Mouse (Mus musculus): ENCODE measurements around the gene St3gal4.

Gene St3gal4

GRCm38 (mm10) chr9:35128564-35128963, 9.5 kb upstream of the St3gal4 start:
- DNase-seq (ENCODE audit: low read depth): no peak

DNA sequence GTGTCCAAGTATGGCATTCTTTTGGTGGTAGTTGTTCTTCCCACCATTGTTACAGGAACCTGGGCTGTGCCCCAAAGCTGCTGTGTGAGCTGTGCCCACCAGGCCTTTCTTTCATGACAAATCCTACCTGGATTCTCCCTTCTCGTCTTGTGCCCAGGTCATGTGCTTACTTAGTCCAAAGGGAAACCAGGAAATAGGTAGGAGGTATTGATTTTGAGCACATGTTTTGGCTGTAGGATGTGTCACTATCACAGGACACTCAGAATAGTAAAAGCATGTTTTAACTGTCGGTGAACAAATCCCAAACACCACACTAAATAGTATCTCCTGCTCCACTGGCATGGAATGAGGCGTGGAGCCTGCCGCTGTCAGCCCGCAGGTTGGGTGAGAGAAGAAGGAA, 8.5 kb upstream of the St3gal4 start:
- no peak for DNase-seq (ENCODE audit: low read depth)

DNA sequence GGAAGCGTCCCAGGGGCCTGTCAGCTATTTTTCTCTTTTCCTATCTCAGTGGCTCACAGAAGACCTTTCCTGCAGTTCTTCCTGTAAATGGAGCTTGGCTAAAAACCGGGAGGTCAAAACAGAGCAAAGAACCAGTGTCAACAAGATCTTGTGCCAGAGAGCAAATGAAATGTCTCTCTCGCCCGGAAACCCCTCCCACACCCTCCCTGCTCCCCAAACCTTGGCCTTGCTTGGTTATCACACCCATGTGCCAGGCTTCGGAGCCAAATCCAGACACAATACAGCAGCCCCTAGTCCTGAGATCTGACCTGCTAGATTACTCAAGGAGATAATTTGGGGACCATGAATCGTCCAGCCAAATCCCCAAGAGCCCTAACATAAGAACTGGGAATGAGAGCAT, 8.1 kb upstream of the St3gal4 start:
- no peak for DNase-seq (ENCODE audit: low read depth)

GRCm38 (mm10) chr9:35124678-35124955, 5.5 kb upstream of the St3gal4 start:
- no peak for DNase-seq (ENCODE audit: low read depth)

GRCm38 (mm10) chr9:35123804-35124677, 5.0 kb upstream of the St3gal4 start:
- peak; percentile 94 for DNase-seq (ENCODE audit: low read depth)

GRCm38 (mm10) chr9:35123456-35123803, 4.4 kb upstream of the St3gal4 start:
- DNase-seq (ENCODE audit: low read depth): no peak

GRCm38 (mm10) chr9:35122551-35123266, 3.6 kb upstream of the St3gal4 start:
- peak; percentile 73 for DNase-seq (ENCODE audit: low read depth)

- DNase-seq (ENCODE audit: low read depth): peak; percentile 33
These were observed 505 bp downstream of the St3gal4 start for GRCm38 (mm10) chr9:35118563-35118962.

DNA sequence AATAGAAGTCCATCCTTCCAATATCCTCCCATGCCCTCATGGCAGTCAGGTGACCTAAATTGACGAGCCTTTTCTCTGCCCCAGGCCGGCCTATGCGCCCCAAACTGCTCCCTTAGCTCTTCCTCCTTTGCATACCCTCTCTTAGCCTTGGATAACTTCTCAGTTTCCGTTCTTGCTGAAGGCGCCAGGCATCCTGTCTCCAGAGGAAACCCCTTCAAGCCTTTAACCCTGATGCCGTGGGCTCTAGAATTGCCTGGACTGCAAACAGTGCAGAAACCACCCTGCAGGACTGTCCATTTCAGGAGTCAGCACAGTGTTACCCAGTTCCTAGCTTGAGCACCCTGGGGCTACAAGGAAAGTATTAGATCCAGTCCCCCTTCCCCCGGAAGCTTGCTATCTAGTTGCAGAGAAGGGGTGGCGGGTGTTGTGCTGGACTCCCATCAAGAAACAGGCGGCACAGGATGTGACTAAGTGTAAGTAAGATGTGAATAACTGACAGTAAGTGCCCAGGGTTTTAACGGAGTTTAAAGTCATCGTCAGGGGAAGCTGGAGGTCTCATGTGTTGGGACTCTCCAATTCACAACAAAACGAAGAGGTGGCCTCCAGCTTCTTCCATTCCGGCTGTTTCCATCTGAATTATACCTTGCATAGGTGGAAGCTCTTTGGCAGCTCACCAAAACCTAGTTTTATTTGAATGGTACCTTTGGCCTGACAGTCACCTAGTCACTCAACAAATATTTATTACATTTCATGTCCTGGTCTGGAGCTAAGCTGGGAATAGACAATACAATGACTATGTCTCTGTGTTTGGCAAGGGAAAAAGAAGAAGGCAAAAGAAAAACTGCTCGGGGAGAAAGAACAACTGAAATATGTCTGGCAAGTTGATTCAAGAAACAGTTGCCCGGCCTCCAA, 1.4 kb downstream of the St3gal4 start:
- peak; percentile 97 for DNase-seq (ENCODE audit: low read depth)

GRCm38 (mm10) chr9:35116391-35117381, 2.4 kb downstream of the St3gal4 start:
- DNase-seq (ENCODE audit: low read depth): peak; percentile 93

DNA sequence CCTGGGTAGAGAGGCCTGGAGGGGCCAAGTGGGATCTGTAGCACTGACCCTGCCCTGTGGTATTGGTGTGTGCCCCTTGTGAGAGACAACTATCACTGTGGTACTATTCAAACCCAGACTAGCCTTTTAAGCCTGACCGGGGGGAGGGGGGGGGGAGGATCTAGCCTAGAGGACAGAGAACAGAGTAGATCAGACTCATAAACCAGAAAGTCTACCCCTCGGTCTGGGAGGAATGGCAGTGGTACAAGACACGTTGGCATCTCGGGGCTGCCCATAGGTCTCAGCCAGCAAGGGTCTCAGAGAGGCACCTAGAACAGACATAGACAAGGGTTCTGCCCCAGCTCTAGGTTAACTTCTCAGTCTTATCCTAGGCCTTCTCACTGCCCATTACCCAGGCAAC, 3.3 kb downstream of the St3gal4 start:
- peak; percentile 33 for DNase-seq (ENCODE audit: low read depth)

DNA sequence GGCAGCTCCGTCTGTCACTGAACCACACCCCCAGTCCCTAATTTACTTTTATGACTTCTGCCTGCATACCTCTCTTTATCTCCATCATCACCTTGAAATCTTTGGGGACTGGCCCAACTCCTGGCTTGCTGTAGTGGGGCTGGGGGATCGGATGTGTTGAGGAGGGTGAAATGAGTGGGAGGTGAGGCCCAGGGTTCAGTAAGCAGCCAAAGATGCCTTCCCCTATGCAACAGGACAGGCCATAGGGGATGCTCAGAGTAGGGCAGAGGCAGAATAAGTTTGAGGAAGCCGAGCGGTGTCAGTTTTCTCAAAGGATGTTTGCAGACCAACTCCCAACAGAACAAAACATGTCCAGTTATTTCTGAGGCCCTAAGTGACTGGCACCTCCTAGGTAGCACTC, 3.8 kb downstream of the St3gal4 start:
- peak; percentile 30 for DNase-seq (ENCODE audit: low read depth)

GRCm38 (mm10) chr9:35114234-35114633, 4.8 kb downstream of the St3gal4 start:
- no peak for DNase-seq (ENCODE audit: low read depth)

DNA sequence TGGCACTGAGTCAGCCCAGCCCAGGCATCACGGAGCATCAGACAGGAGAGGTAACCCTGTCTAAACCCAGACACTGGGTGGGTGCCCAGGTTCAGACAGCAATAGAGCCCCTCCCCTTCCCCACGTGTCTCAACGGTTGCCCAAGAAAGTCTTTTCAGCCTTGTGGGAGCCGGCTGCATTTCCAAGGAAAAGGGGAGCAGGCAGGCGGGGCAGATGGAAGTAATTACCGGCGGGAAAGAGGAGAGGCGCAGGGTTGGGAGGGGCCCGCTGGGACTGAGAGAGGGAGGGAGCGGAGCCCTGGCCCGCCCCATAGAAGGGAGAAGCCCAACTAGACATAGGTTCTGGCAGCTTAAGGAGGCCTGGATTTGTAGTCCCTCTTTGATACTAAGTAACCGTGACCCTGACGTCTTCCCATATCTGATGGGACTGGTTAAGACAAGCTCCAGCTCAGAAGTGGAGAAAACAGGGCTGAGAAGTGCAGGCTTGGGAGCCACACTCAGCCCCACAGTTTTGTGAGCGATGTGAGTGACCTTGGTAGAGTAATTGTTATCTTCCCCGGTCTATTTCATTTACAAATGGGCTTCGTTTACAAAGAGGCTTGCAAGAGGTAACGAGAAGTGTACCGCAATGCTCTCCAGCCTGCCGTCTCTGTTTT, 7.0 kb downstream of the St3gal4 start:
- DNase-seq (ENCODE audit: low read depth): no peak

DNA sequence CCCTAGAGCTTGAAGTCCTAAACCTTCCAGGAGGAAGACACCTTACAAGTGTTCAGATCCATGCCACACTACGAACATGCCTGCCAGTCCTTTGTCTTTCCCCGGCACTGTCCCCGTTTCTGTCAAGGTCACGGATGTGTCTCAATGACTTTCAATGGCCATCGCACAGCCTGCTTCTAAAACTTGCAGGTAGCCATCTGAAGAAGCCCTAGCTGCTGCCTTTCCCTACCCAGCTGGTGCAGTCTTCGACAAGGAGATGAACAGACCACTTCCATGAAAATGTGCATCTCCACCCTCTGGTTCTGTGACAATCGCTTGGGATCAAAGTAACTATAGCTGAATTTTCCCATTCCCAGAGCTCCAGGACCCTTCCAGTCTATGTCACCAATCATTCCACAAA, 7.6 kb downstream of the St3gal4 start:
- DNase-seq (ENCODE audit: low read depth): no peak

- DNase-seq (ENCODE audit: low read depth): no peak
These were observed 8.5 kb downstream of the St3gal4 start for GRCm38 (mm10) chr9:35110567-35110966.

DNA sequence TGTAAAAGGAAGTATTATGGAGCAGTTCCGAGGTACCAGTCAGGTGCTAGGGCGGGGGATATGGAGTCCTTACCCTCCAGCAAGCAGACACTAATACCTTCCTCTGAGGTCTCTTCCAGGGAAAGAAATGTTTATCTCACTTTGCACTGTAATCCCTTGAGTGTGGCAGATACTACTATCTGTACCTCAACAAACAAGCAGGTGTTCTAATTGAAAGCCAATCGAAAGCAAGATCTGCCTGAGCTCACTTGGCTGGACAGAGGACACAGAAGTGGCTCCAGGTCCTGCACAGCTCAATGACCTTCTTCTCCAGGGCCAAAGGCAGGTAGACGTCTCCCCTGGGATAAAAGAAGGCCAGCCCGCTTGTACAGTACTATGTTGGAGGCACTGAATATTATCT, 9.0 kb downstream of the St3gal4 start:
- no peak for DNase-seq (ENCODE audit: low read depth)

- no peak for DNase-seq (ENCODE audit: low read depth)
These were observed 10.2 kb downstream of the St3gal4 start for GRCm38 (mm10) chr9:35108916-35109315.

- DNase-seq (ENCODE audit: low read depth): no peak
These were observed 11.0 kb downstream of the St3gal4 start for GRCm38 (mm10) chr9:35108066-35108465.

DNA sequence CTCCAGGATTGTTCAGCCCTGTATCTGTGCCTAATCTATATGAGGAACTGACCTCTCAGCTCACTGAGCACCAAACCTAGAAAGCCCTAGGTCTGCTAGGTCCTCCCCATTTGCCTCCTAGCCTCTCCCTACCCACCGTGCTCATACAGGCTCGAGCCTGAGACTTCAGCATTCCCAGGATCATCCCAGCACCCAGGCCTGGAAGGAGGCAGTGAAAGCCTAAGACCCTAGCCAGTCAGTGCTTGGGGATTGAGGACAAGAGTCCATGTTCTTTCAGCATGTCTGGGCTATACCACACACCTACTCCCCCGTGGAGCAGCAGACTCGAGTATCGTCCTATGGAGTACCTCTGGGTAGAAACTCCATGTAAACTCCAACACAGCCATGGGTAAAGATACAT, 11.7 kb downstream of the St3gal4 start:
- DNase-seq (ENCODE audit: low read depth): no peak
